Mouse (Mus musculus) heart, embryonic 16.5 days (tissue): ENCODE measurements at regions not wholly inside any gene's neighbourhood (a gene's known extent, or its start where the extent isn't known, plus 50 kb on each side); places are given as distances from the start of the nearest gene placed in this dataset.
A peak's percentile ranks its signal among the peaks of the same experiment; 100 is the strongest.

Experiments used
- ATAC-seq: fragments of 200-750 bp; cut with Nextera tagmentation; replicated peaks from 2 replicates; pipeline ENCODE4 v1.8.0; 2017; ENCODE audit warnings: moderate number of reproducible peaks; ENCODE audit not compliant: insufficient read depth, low FRiP score; ENCODE audit errors: extremely low read depth
- H3K27ac ChIP-seq: fragments of 300-500 bp; sonication (generic); 2 replicates; pipeline ENCODE4 v1.5.1; 2014; ENCODE audit warnings: mild to moderate bottlenecking, low read length, control low read depth, moderate library complexity
- H3K27me3 ChIP-seq: fragments of 300-500 bp; sonication (generic); 2 replicates; pipeline ENCODE4 v1.6.1; 2014; ENCODE audit warnings: low read length, mixed read lengths; ENCODE audit not compliant: control insufficient read depth, insufficient read depth
- H3K36me3 ChIP-seq: fragments of 300-500 bp; sonication (generic); 2 replicates; pipeline ENCODE4 v1.6.1; 2014; ENCODE audit not compliant: control insufficient read depth, insufficient read depth
- H3K4me1 ChIP-seq: fragments of 300-500 bp; sonication (generic); 2 replicates; pipeline ENCODE4 v1.6.1; 2014; ENCODE audit warnings: low read length, mixed read lengths; ENCODE audit not compliant: control insufficient read depth, insufficient read depth
- H3K4me2 ChIP-seq: fragments of 300-500 bp; sonication (generic); 2 replicates; pipeline ENCODE4 v1.6.1; 2014; ENCODE audit warnings: low read depth, mild to moderate bottlenecking, control low read depth, low read length
- H3K4me3 ChIP-seq: fragments of 300-500 bp; sonication (generic); 2 replicates; pipeline ENCODE4 v1.5.1; 2014; ENCODE audit warnings: mild to moderate bottlenecking, control low read depth, low read length
- H3K9ac ChIP-seq: fragments of 300-500 bp; sonication (generic); 2 replicates; pipeline ENCODE4 v1.6.1; 2014; ENCODE audit warnings: low read length, control low read depth
- H3K9me3 ChIP-seq: fragments of 300-500 bp; sonication (generic); replicated peaks from 2 replicates; pipeline ENCODE4 v1.6.1; 2016; ENCODE audit warnings: low read length; ENCODE audit not compliant: control insufficient read depth
- WGBS: fragments of 180-500 bp; shearing (Covaris S2); extraction: QIAGEN DNeasy Blood & Tissue Kit; methylation state at CpG from one replicate; pipeline ENCODE4 v1.1.7; 2014; 5-methylcytosine and 5-hydroxymethylcytosine counted together

GRCm38 (mm10) chr12:29179405-29179804, 348.8 kb upstream of the Myt1l start:
- ATAC-seq = no peak
- H3K9me3 ChIP-seq = no peaks in the 10 kb centered on the region
- WGBS = 85% methylated on average over 2 of the region's 2 CpGs

GRCm38 (mm10) chr12:29180576-29180975, 347.6 kb upstream of the Myt1l start:
- no peak for ATAC-seq
- no peak overlapping the region for H3K9ac ChIP-seq
- 78% methylated on average over 1 of the region's 1 CpGs for whole genome bisulfite sequencing

More at GRCm38 (mm10) chr12:29179405-29179804, 348.8 kb upstream of the Myt1l start:
- Histone ChIP-seq H3K36me3 (no peaks in the 10 kb centered on the region), H3K4me2 (no peak overlapping the region), H3K27ac (no peak overlapping the region), H3K4me1 (no peaks in the 10 kb centered on the region), H3K4me3 (no peak overlapping the region), H3K9ac (no peak overlapping the region), H3K27me3 (no peaks in the 10 kb centered on the region)

GRCm38 (mm10) chr12:29187619-29188018, 340.6 kb upstream of the Myt1l start:
- Histone ChIP-seq H3K4me1 (no peaks in the 10 kb centered on the region), H3K27me3 (no peaks in the 10 kb centered on the region), H3K9me3 (no peaks in the 10 kb centered on the region), H3K27ac (no peak overlapping the region), H3K9ac (no peak overlapping the region), H3K4me3 (no peak overlapping the region), H3K4me2 (no peak overlapping the region), H3K36me3 (no peaks in the 10 kb centered on the region)
- WGBS = 61% methylated on average over 4 of the region's 4 CpGs
- no peak for ATAC-seq

More at GRCm38 (mm10) chr12:29180576-29180975, 347.6 kb upstream of the Myt1l start:
- H3K27ac ChIP-seq = no peak overlapping the region
- H3K27me3 ChIP-seq = no peaks in the 10 kb centered on the region
- no peak overlapping the region for H3K4me3 ChIP-seq
- H3K4me2 ChIP-seq = no peak overlapping the region
- H3K9me3 ChIP-seq = no peaks in the 10 kb centered on the region
- no peaks in the 10 kb centered on the region for H3K4me1 ChIP-seq
- H3K36me3 ChIP-seq = no peaks in the 10 kb centered on the region

- no peak overlapping the region for H3K27ac ChIP-seq
- 74% methylated on average over 3 of the region's 3 CpGs for WGBS
- H3K4me3 ChIP-seq = no peak overlapping the region
- H3K9me3 ChIP-seq = no peaks in the 10 kb centered on the region
- no peak overlapping the region for H3K9ac ChIP-seq
- H3K4me1 ChIP-seq = no peaks in the 10 kb centered on the region
- no peaks in the 10 kb centered on the region for H3K27me3 ChIP-seq
- H3K36me3 ChIP-seq = no peaks in the 10 kb centered on the region
- no peak for ATAC-seq
- H3K4me2 ChIP-seq = no peak overlapping the region
Measured at GRCm38 (mm10) chr12:29192391-29192790, 335.8 kb upstream of the Myt1l start.

- H3K4me3 ChIP-seq = no peak overlapping the region
- ATAC-seq = no peak
- H3K4me2 ChIP-seq = no peak overlapping the region
- no peaks in the 10 kb centered on the region for H3K9me3 ChIP-seq
- H3K4me1 ChIP-seq = no peaks in the 10 kb centered on the region
- no peak overlapping the region for H3K9ac ChIP-seq
- WGBS = 45% methylated on average over 3 of the region's 3 CpGs
- H3K27ac ChIP-seq = no peak overlapping the region
- no peaks in the 10 kb centered on the region for H3K27me3 ChIP-seq
- no peaks in the 10 kb centered on the region for H3K36me3 ChIP-seq
Measured at GRCm38 (mm10) chr12:29211946-29212345, 316.2 kb upstream of the Myt1l start.

GRCm38 (mm10) chr12:29213625-29214024, 314.6 kb upstream of the Myt1l start:
- Histone ChIP-seq H3K9ac (no peak overlapping the region), H3K36me3 (no peaks in the 10 kb centered on the region), H3K27ac (no peak overlapping the region), H3K27me3 (no peaks in the 10 kb centered on the region), H3K4me3 (no peak overlapping the region), H3K4me1 (no peaks in the 10 kb centered on the region), H3K9me3 (no peaks in the 10 kb centered on the region), H3K4me2 (no peak overlapping the region)
- 59% methylated on average over 1 of the region's 1 CpGs for WGBS
- no peak for ATAC-seq

- no peak overlapping the region for H3K4me3 ChIP-seq
- 84% methylated on average over 6 of the region's 6 CpGs for WGBS
- no peaks in the 10 kb centered on the region for H3K4me1 ChIP-seq
- no peaks in the 10 kb centered on the region for H3K36me3 ChIP-seq
- no peak overlapping the region for H3K4me2 ChIP-seq
- H3K9me3 ChIP-seq = no peaks in the 10 kb centered on the region
- no peak for ATAC-seq
- H3K27ac ChIP-seq = no peak overlapping the region
- H3K27me3 ChIP-seq = no peaks in the 10 kb centered on the region
- no peak overlapping the region for H3K9ac ChIP-seq
Measured at GRCm38 (mm10) chr12:29222099-29222498, 306.1 kb upstream of the Myt1l start.

GRCm38 (mm10) chr12:29226001-29226400, 302.2 kb upstream of the Myt1l start:
- Histone ChIP-seq H3K9ac (no peak overlapping the region), H3K4me3 (no peak overlapping the region)

GRCm38 (mm10) chr12:29232492-29233447, 295.4 kb upstream of the Myt1l start:
- 19% methylated on average over 16 of the region's 16 CpGs for WGBS
- Histone ChIP-seq H3K4me1 (peaks cover 2% of the 10 kb centered on the region; the same call in 1 of the 2 replicates), H3K9ac (no peak overlapping the region), H3K4me2 (peak overlapping the region; percentile 39), H3K36me3 (no peaks in the 10 kb centered on the region), H3K27ac (no peak overlapping the region), H3K4me3 (no peak overlapping the region), H3K9me3 (no peaks in the 10 kb centered on the region), H3K27me3 (no peaks in the 10 kb centered on the region)
- ATAC-seq = no peak

More at GRCm38 (mm10) chr12:29226001-29226400, 302.2 kb upstream of the Myt1l start:
- H3K27ac ChIP-seq = no peak overlapping the region
- H3K4me1 ChIP-seq = no peaks in the 10 kb centered on the region
- WGBS = 14% methylated on average over 1 of the region's 1 CpGs
- no peak for ATAC-seq
- H3K27me3 ChIP-seq = no peaks in the 10 kb centered on the region
- no peak overlapping the region for H3K4me2 ChIP-seq
- no peaks in the 10 kb centered on the region for H3K9me3 ChIP-seq
- no peaks in the 10 kb centered on the region for H3K36me3 ChIP-seq
